Mouse (Mus musculus): ENCODE data around the gene Cflar. TPM values are rescaled to one million over a fixed set of nuclear protein-coding genes. Genes with fewer than 3 reads are reported as not detected.
"Not testable (repeated sequence)": the region's sequence is repeated elsewhere in the genome, so short reads cannot be mapped to it uniquely, and the experiment has no call there.

Cflar gene
- polyA plus RNA-seq, 1 experiment from 2014 or later: 29.9 TPM

GRCm38 (mm10) chr1:58734043-58734920 lies 23.0 kb downstream of the Cflar start:
- Histone ChIP-seq H3K27ac (no peak overlapping the region), H3K4me1 (replicated peaks) (no peaks in the 10 kb centered on the region), H3K36me3 (peaks cover 86% of the 10 kb centered on the region), H3K4me3 (replicated peaks) (no peak overlapping the region), H3K27me3 (no peaks in the 10 kb centered on the region), H3K9me3 (no peaks in the 10 kb centered on the region), H3K9ac (replicated peaks) (no peak overlapping the region), H3K4me2 (no peak overlapping the region)
- WGBS: 95% methylated on average over 11 of the region's 11 CpGs
- ATAC-seq (ENCODE audit: insufficient number of reproducible peaks, insufficient read depth, low FRiP score, low TSS enrichment, low read depth): no peak

- no peaks in the 10 kb centered on the region for H3K4me1 ChIP-seq (replicated peaks)
- no peak overlapping the region for H3K4me3 ChIP-seq (replicated peaks)
- no peaks in the 10 kb centered on the region for H3K9me3 ChIP-seq
- H3K36me3 ChIP-seq: peaks cover 88% of the 10 kb centered on the region
- ATAC-seq (ENCODE audit: insufficient number of reproducible peaks, insufficient read depth, low FRiP score, low TSS enrichment, low read depth): no peak
- no peaks in the 10 kb centered on the region for H3K27me3 ChIP-seq
- WGBS: 87% methylated on average over 7 of the region's 7 CpGs
- no peak overlapping the region for H3K27ac ChIP-seq
- H3K4me2 ChIP-seq: no peak overlapping the region
- H3K9ac ChIP-seq (replicated peaks): no peak overlapping the region
Measured at GRCm38 (mm10) chr1:58735962-58736361, 24.7 kb downstream of the Cflar start.

GRCm38 (mm10) chr1:58736968-58737367 lies 25.7 kb downstream of the Cflar start:
- Histone ChIP-seq H3K4me1 (replicated peaks) (no peaks in the 10 kb centered on the region), H3K36me3 (peaks cover 88% of the 10 kb centered on the region), H3K27ac (no peak overlapping the region), H3K9ac (replicated peaks) (no peak overlapping the region), H3K4me2 (no peak overlapping the region), H3K27me3 (no peaks in the 10 kb centered on the region), H3K4me3 (replicated peaks) (no peak overlapping the region), H3K9me3 (no peaks in the 10 kb centered on the region)
- ATAC-seq (ENCODE audit: insufficient number of reproducible peaks, insufficient read depth, low FRiP score, low TSS enrichment, low read depth): no peak
- WGBS: 96% methylated on average over 22 of the region's 22 CpGs

GRCm38 (mm10) chr1:58739529-58739928 lies 28.2 kb downstream of the Cflar start:
- 92% methylated on average over 7 of the region's 7 CpGs for WGBS
- peaks cover 93% of the 10 kb centered on the region for H3K36me3 ChIP-seq

GRCm38 (mm10) chr1:58742571-58743021 lies 31.3 kb downstream of the Cflar start:
- WGBS: 63% methylated on average over 5 of the region's 5 CpGs
- Histone ChIP-seq H3K4me2 (no peak overlapping the region), H3K4me1 (replicated peaks) (no peaks in the 10 kb centered on the region), H3K9me3 (no peaks in the 10 kb centered on the region), H3K27ac (no peak overlapping the region), H3K36me3 (peaks cover 92% of the 10 kb centered on the region), H3K4me3 (replicated peaks) (no peak overlapping the region), H3K27me3 (no peaks in the 10 kb centered on the region), H3K9ac (replicated peaks) (no peak overlapping the region)
- ATAC-seq (ENCODE audit: insufficient number of reproducible peaks, insufficient read depth, low FRiP score, low TSS enrichment, low read depth): no peak

More at GRCm38 (mm10) chr1:58739529-58739928, 28.2 kb downstream of the Cflar start:
- no peak overlapping the region for H3K4me2 ChIP-seq
- H3K27me3 ChIP-seq: no peaks in the 10 kb centered on the region
- no peak overlapping the region for H3K9ac ChIP-seq (replicated peaks)
- H3K27ac ChIP-seq: no peak overlapping the region
- no peak overlapping the region for H3K4me3 ChIP-seq (replicated peaks)
- no peaks in the 10 kb centered on the region for H3K4me1 ChIP-seq (replicated peaks)
- ATAC-seq (ENCODE audit: insufficient number of reproducible peaks, insufficient read depth, low FRiP score, low TSS enrichment, low read depth): no peak
- H3K9me3 ChIP-seq: no peaks in the 10 kb centered on the region

- Histone ChIP-seq H3K27ac (no peak overlapping the region), H3K9me3 (no peaks in the 10 kb centered on the region), H3K4me1 (replicated peaks) (no peaks in the 10 kb centered on the region), H3K36me3 (peaks cover 92% of the 10 kb centered on the region), H3K4me2 (no peak overlapping the region), H3K4me3 (replicated peaks) (no peak overlapping the region), H3K27me3 (no peaks in the 10 kb centered on the region), H3K9ac (replicated peaks) (no peak overlapping the region)
- ATAC-seq (ENCODE audit: insufficient number of reproducible peaks, insufficient read depth, low FRiP score, low TSS enrichment, low read depth): no peak
- 92% methylated on average over 6 of the region's 6 CpGs for WGBS
Measured at GRCm38 (mm10) chr1:58743252-58743651, 31.9 kb downstream of the Cflar start.

GRCm38 (mm10) chr1:58744645-58745044 lies 33.3 kb downstream of the Cflar start:
- no peak for ATAC-seq (ENCODE audit: insufficient number of reproducible peaks, insufficient read depth, low FRiP score, low TSS enrichment, low read depth)
- H3K9ac ChIP-seq (replicated peaks): no peak overlapping the region
- no peak overlapping the region for H3K27ac ChIP-seq
- no peak overlapping the region for H3K4me3 ChIP-seq (replicated peaks)
- no peak overlapping the region for H3K4me2 ChIP-seq
- H3K36me3 ChIP-seq: peaks cover 92% of the 10 kb centered on the region
- WGBS: 86% methylated on average over 7 of the region's 7 CpGs
- H3K9me3 ChIP-seq: no peaks in the 10 kb centered on the region
- H3K27me3 ChIP-seq: no peaks in the 10 kb centered on the region
- no peaks in the 10 kb centered on the region for H3K4me1 ChIP-seq (replicated peaks)

GRCm38 (mm10) chr1:58746880-58747279 lies 35.6 kb downstream of the Cflar start:
- Histone ChIP-seq H3K4me3 (replicated peaks) (no peak overlapping the region), H3K27ac (no peak overlapping the region), H3K4me2 (no peak overlapping the region), H3K36me3 (peaks cover 72% of the 10 kb centered on the region), H3K4me1 (replicated peaks) (no peaks in the 10 kb centered on the region), H3K9ac (replicated peaks) (no peak overlapping the region), H3K27me3 (no peaks in the 10 kb centered on the region), H3K9me3 (no peaks in the 10 kb centered on the region)
- ATAC-seq (ENCODE audit: insufficient number of reproducible peaks, insufficient read depth, low FRiP score, low TSS enrichment, low read depth): no peak
- 77% methylated on average over 9 of the region's 9 CpGs for WGBS

GRCm38 (mm10) chr1:58759451-58759850 lies 48.1 kb downstream of the Cflar start:
- Histone ChIP-seq H3K36me3 (peaks cover 43% of the 10 kb centered on the region), H3K4me3 (replicated peaks) (no peak overlapping the region), H3K9ac (replicated peaks) (no peak overlapping the region), H3K27me3 (no peaks in the 10 kb centered on the region), H3K27ac (no peak overlapping the region), H3K9me3 (no peaks in the 10 kb centered on the region), H3K4me1 (replicated peaks) (no peaks in the 10 kb centered on the region), H3K4me2 (no peak overlapping the region)
- no peak for ATAC-seq (ENCODE audit: insufficient number of reproducible peaks, insufficient read depth, low FRiP score, low TSS enrichment, low read depth)
- WGBS: 95% methylated on average over 3 of the region's 3 CpGs

- WGBS: 78% methylated on average over 1 of the region's 1 CpGs
- H3K9ac ChIP-seq (replicated peaks): no peak overlapping the region
- H3K4me2 ChIP-seq: no peak overlapping the region
- no peak overlapping the region for H3K27ac ChIP-seq
- H3K27me3 ChIP-seq: no peaks in the 10 kb centered on the region
- H3K4me1 ChIP-seq (replicated peaks): no peaks in the 10 kb centered on the region
- no peak for ATAC-seq (ENCODE audit: insufficient number of reproducible peaks, insufficient read depth, low FRiP score, low TSS enrichment, low read depth)
- no peaks in the 10 kb centered on the region for H3K9me3 ChIP-seq
- no peak overlapping the region for H3K4me3 ChIP-seq (replicated peaks)
- H3K36me3 ChIP-seq: peaks cover 33% of the 10 kb centered on the region; the same call in 1 of the 2 replicates
Measured at GRCm38 (mm10) chr1:58760581-58760980, 49.3 kb downstream of the Cflar start.

- H3K4me1 ChIP-seq (replicated peaks); H3K4me3 ChIP-seq (replicated peaks); ATAC-seq (ENCODE audit: insufficient number of reproducible peaks, insufficient read depth, low FRiP score, low TSS enrichment, low read depth); H3K27me3 ChIP-seq; H3K27ac ChIP-seq; H3K4me2 ChIP-seq; H3K9me3 ChIP-seq; H3K9ac ChIP-seq (replicated peaks): not testable (repeated sequence)
- WGBS: 77% methylated on average over 5 of the region's 5 CpGs
- H3K36me3 ChIP-seq: peaks cover 27% of the 10 kb centered on the region; the same call in 1 of the 2 replicates
Measured at GRCm38 (mm10) chr1:58761391-58762275, 50.3 kb downstream of the Cflar start.
